Comparison of ENCODE assay signal across 29 mouse cellular contexts in genomic region chr1:51734721-51735120, GRCm38 (mm10).
"Had no signal": no experiment of that assay in that cellular context is flagged by ENCODE, and none has a peak within 500 bp of the region (broad histone marks: within the 10 kb centered on the region; RNA-seq: fewer than 3 reads in every experiment).

No protein-coding gene starts in this region.

- H3K9me3 ChIP-seq: heart, embryonic 15.5 days; intestine, embryonic 15.5 days; limb, embryonic 10.5 days; liver, embryonic 15.5 days had no signal

- H3K4me2 ChIP-seq: heart, embryonic 11.5 days; heart, embryonic 13.5 days; heart, embryonic 15.5 days; hindbrain, embryonic 12.5 days; hindbrain, embryonic 14.5 days; intestine, embryonic 15.5 days; limb, embryonic 12.5 days; liver, embryonic 11.5 days; liver, embryonic 13.5 days; liver, embryonic 15.5 days had no signal

- H3K9ac ChIP-seq: heart, embryonic 13.5 days; heart, embryonic 15.5 days; hindbrain, embryonic 12.5 days; hindbrain, embryonic 14.5 days; intestine, embryonic 15.5 days; limb, embryonic 12.5 days; liver, embryonic 13.5 days; liver, embryonic 15.5 days had no signal

- DNase-seq: gastrocnemius, adult 2 months; gastrocnemius, postnatal 10 days; gastrocnemius, postnatal 25 days; heart, adult 2 months; heart, postnatal 14 days; heart, postnatal 4 days; kidney, adult 18-20 months; kidney, adult 8-10 months; kidney, postnatal 25 days; kidney, postnatal 4 days; liver; liver, embryonic 13.5 days had no signal

- H3K4me3 ChIP-seq: gastrocnemius, adult 2 months; heart, adult 2 months; heart, embryonic 13.5 days; heart, embryonic 15.5 days; hindbrain, embryonic 10.5 days; hindbrain, embryonic 12.5 days; intestine, embryonic 15.5 days; layer of hippocampus, adult 2 months; left cerebral cortex, adult 2 months; limb, embryonic 10.5 days; limb, embryonic 12.5 days; liver, embryonic 13.5 days; liver, embryonic 15.5 days had no signal

- H3K4me1 ChIP-seq: heart, embryonic 13.5 days; heart, embryonic 15.5 days; hindbrain, embryonic 12.5 days; intestine, embryonic 15.5 days; limb, embryonic 10.5 days; limb, embryonic 12.5 days; liver, embryonic 13.5 days; liver, embryonic 15.5 days had no signal

- H3K36me3 ChIP-seq: heart, embryonic 13.5 days; heart, embryonic 15.5 days; hindbrain, embryonic 10.5 days; hindbrain, embryonic 12.5 days; intestine, embryonic 15.5 days; limb, embryonic 10.5 days; limb, embryonic 12.5 days; liver, embryonic 13.5 days; liver, embryonic 15.5 days had no signal

- H3K27ac ChIP-seq: gastrocnemius, adult 2 months; heart, adult 2 months; heart, embryonic 13.5 days; heart, embryonic 15.5 days; hindbrain, embryonic 10.5 days; hindbrain, embryonic 12.5 days; hindbrain, embryonic 14.5 days; intestine, embryonic 15.5 days; kidney, postnatal 0 days; layer of hippocampus, adult 2 months; left cerebral cortex, adult 2 months; limb, embryonic 10.5 days; limb, embryonic 12.5 days; liver, embryonic 13.5 days; liver, embryonic 15.5 days had no signal

- ATAC-seq: hindbrain, embryonic 16.5 days; inflammation-experienced regulatory T-cells, adult 6 months; intestine, embryonic 15.5 days; intestine, postnatal 0 days had no signal

- H3K27me3 ChIP-seq: heart, embryonic 13.5 days; heart, embryonic 15.5 days; hindbrain, embryonic 12.5 days; intestine, embryonic 15.5 days; limb, embryonic 12.5 days; liver, embryonic 13.5 days; liver, embryonic 15.5 days had no signal
